Mouse (Mus musculus) limb, embryonic 14.5 days (tissue): ENCODE data around the gene Sned1. TPM values are rescaled to one million over a fixed set of nuclear protein-coding genes. Genes with fewer than 3 reads are reported as not detected.

Experiments
- ATAC-seq: fragments of 200-750 bp; cut with Nextera tagmentation; 2 replicates; pipeline ENCODE4 v1.8.0; 2017; ENCODE audit warnings: low read depth, moderate number of reproducible peaks, moderate TSS enrichment; ENCODE audit not compliant: low FRiP score
- DNase-seq: peaks from one replicate; pipeline ENCODE4 v3.0.0-alpha.2; 2015; ENCODE audit warnings: low spot score
- H3K27ac ChIP-seq: fragments of 300-500 bp; sonication (generic); replicated peaks from 2 replicates; pipeline ENCODE4 v1.5.1; 2014; ENCODE audit warnings: low read depth, mild to moderate bottlenecking, low read length, moderate library complexity, mixed read lengths
- H3K27me3 ChIP-seq: fragments of 300-500 bp; sonication (generic); 2 replicates; pipeline ENCODE4 v1.6.1; 2014; ENCODE audit warnings: low read length, mixed read lengths; ENCODE audit not compliant: control insufficient read depth, insufficient read depth
- H3K36me3 ChIP-seq: fragments of 300-500 bp; sonication (generic); 2 replicates; pipeline ENCODE4 v1.6.1; 2014; ENCODE audit warnings: mild to moderate bottlenecking, low read length, moderate library complexity, mixed read lengths; ENCODE audit not compliant: control insufficient read depth, insufficient read depth
- H3K4me1 ChIP-seq: fragments of 300-500 bp; sonication (generic); 2 replicates; pipeline ENCODE4 v1.6.1; 2014; ENCODE audit warnings: antibody characterized with exemption, low read length, mixed read lengths; ENCODE audit not compliant: control insufficient read depth, insufficient read depth
- H3K4me2 ChIP-seq: fragments of 300-500 bp; sonication (generic); replicated peaks from 2 replicates; pipeline ENCODE4 v1.6.1; 2014; ENCODE audit warnings: low read depth, mild to moderate bottlenecking, low read length, moderate library complexity; ENCODE audit not compliant: severe bottlenecking
- H3K4me3 ChIP-seq: fragments of 300-500 bp; sonication (generic); replicated peaks from 2 replicates; pipeline ENCODE4 v1.5.1; 2014; ENCODE audit warnings: low read length
- H3K9ac ChIP-seq: fragments of 300-500 bp; sonication (generic); 2 replicates; pipeline ENCODE4 v1.6.1; 2014; ENCODE audit warnings: mild to moderate bottlenecking, low read depth, low read length, moderate library complexity; ENCODE audit not compliant: severe bottlenecking
- H3K9me3 ChIP-seq: fragments of 300-500 bp; sonication (generic); 2 replicates; pipeline ENCODE4 v1.6.1; 2016; ENCODE audit warnings: low read length; ENCODE audit not compliant: control insufficient read depth
- POLR2A ChIP-seq: fragments of 200-500 bp; IDR thresholded peaks from 2 replicates; pipeline ENCODE4 v1.8.0; 2012; ENCODE audit warnings: inconsistent platforms, mild to moderate bottlenecking, moderate library complexity, borderline replicate concordance; ENCODE audit not compliant: insufficient read depth, insufficient read length; ENCODE audit errors: extremely low read depth
- WGBS: fragments of 180-500 bp; shearing (Covaris S2); extraction: QIAGEN DNeasy Blood & Tissue Kit; methylation state at CpG from one replicate; pipeline ENCODE4 v1.1.7; 2014; 5-methylcytosine and 5-hydroxymethylcytosine counted together
- polyA plus RNA-seq, 2 experiments: library from polyadenylated mRNA; depleted of rRNA in 1 of 2; stranded (reverse) in 1 of 2; unstranded in 1 of 2; fragments of >200 nt; fragmentation: Nextera tagmentation in 1 of 2; extraction: Ambion mirVana in 1 of 2; gene quantifications; 2 replicates each; pipeline versions ENCODE4 v1.2.1 to v1.2.3; 2012 to 2014

Sned1 gene
- polyA plus RNA-seq, 2 experiments = 20.6 to 52.0 TPM

GRCm38 (mm10) chr1:93212441-93212840, 23.2 kb upstream of the Sned1 start:
- 77% methylated on average over 7 of the region's 7 CpGs for WGBS
- H3K36me3 ChIP-seq = no peaks in the 10 kb centered on the region
- no peak overlapping the region for H3K4me3 ChIP-seq
- DNase-seq (no peak), ATAC-seq (no peak)
- no peak overlapping the region for H3K27ac ChIP-seq
- no peak overlapping the region for H3K4me2 ChIP-seq
- H3K4me1 ChIP-seq = peaks cover 67% of the 10 kb centered on the region
- no peak for TF ChIP-seq POLR2A
- H3K9me3 ChIP-seq = no peaks in the 10 kb centered on the region
- no peak overlapping the region for H3K9ac ChIP-seq
- no peaks in the 10 kb centered on the region for H3K27me3 ChIP-seq

DNA sequence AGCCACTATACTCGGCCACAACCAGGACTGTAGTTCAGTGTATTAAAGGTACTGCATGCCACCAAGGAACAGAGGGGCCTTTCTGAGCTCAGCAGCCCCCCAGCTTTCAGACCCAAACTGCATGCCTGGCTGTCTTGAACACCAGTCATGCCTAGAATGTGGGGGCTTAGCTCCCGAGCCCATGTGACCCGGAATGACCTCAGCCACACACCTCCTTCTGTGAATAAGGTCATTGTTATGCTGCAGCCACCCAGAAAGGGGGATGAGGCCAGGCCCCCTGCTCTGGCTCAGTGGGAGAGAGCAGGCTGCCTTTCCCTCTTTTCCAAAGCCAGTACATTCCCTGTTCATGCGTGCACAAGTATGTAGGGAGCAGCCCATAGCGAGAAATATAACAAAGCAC, 21.0 kb upstream of the Sned1 start:
- H3K36me3 ChIP-seq = no peaks in the 10 kb centered on the region
- no peak for TF ChIP-seq POLR2A
- DNase-seq (no peak), ATAC-seq (no peak)
- no peak overlapping the region for H3K4me3 ChIP-seq
- H3K4me2 ChIP-seq = no peak overlapping the region
- peak overlapping the region; percentile 70; the same call in 1 of the 2 replicates for H3K27ac ChIP-seq
- no peaks in the 10 kb centered on the region for H3K9me3 ChIP-seq
- H3K27me3 ChIP-seq = no peaks in the 10 kb centered on the region
- H3K9ac ChIP-seq = no peak overlapping the region
- 49% methylated on average over 5 of the region's 5 CpGs for WGBS
- peaks cover 73% of the 10 kb centered on the region for H3K4me1 ChIP-seq

DNA sequence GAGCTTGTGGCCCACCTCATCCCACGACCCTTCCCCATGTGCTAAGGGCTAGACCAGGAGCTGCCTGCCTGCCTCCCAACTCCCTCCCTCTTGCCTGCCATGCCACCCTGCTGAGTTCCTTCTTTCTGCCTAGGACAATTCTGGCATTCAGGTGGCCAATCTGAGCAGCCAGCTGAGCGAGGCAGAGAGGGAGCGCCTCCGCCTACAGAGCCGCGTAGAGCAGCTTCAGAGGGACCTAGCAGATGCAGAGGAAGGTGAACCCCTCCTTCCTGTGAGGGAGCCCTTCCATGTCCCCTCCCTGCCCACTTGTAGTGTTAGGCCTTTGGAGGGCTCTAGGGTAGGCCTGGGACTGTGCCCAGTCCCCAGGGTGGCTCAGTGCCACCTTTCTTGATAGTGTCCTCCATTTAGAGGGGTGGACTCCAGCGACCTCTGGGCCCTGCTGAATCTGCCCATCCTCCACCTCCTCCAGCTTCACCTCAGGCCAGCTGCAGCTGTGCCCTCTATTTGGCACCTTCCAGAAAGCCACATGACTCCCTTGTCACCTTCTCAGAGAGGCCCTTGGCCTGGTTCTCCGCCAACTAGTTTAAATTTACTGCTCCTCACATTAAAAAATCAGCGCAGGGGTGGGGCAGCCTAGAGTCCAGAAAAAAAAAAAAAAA, 18.7 kb upstream of the Sned1 start:
- TF ChIP-seq POLR2A = no peak
- 53% methylated on average over 9 of the region's 9 CpGs for WGBS
- Histone ChIP-seq H3K27ac (peak overlapping the region; percentile 14; the same call in 1 of the 2 replicates), H3K4me2 (no peak overlapping the region), H3K27me3 (no peaks in the 10 kb centered on the region), H3K4me1 (peaks cover 64% of the 10 kb centered on the region), H3K9ac (no peak overlapping the region), H3K9me3 (no peaks in the 10 kb centered on the region), H3K4me3 (no peak overlapping the region), H3K36me3 (no peaks in the 10 kb centered on the region)
- ATAC-seq (no peak), DNase-seq (peak; percentile 29)

GRCm38 (mm10) chr1:93217530-93217929, 18.1 kb upstream of the Sned1 start:
- no peaks in the 10 kb centered on the region for H3K36me3 ChIP-seq
- no peaks in the 10 kb centered on the region for H3K9me3 ChIP-seq
- DNase-seq (no peak), ATAC-seq (no peak)
- H3K9ac ChIP-seq = no peak overlapping the region
- no peak overlapping the region for H3K4me2 ChIP-seq
- no peak overlapping the region for H3K4me3 ChIP-seq
- H3K27ac ChIP-seq = 0 out of 2 replicates have a peak overlapping the region, but pooled peaks have one; percentile 26
- TF ChIP-seq POLR2A = no peak
- WGBS = 33% methylated on average over 7 of the region's 7 CpGs
- H3K4me1 ChIP-seq = peaks cover 62% of the 10 kb centered on the region
- no peaks in the 10 kb centered on the region for H3K27me3 ChIP-seq

- ATAC-seq = 0 out of 2 replicates have a peak, but pooled peaks have one; percentile 41
- Histone ChIP-seq H3K4me2 (no peak overlapping the region), H3K4me3 (no peak overlapping the region)
Measured at GRCm38 (mm10) chr1:93220776-93221175, 14.9 kb upstream of the Sned1 start.

More at GRCm38 (mm10) chr1:93220776-93221175, 14.9 kb upstream of the Sned1 start:
- Histone ChIP-seq H3K36me3 (no peaks in the 10 kb centered on the region), H3K27ac (peak overlapping the region; percentile 65), H3K9me3 (no peaks in the 10 kb centered on the region), H3K9ac (no peak overlapping the region), H3K27me3 (no peaks in the 10 kb centered on the region), H3K4me1 (peaks cover 68% of the 10 kb centered on the region)
- no peak for DNase-seq
- no peak for TF ChIP-seq POLR2A
- WGBS = 28% methylated on average over 7 of the region's 7 CpGs
